Mouse (Mus musculus) brown adipose tissue, adult 24 weeks (tissue): ENCODE results near the gene Adipoq. TPM values are rescaled to one million over a fixed set of nuclear protein-coding genes. Genes with fewer than 3 reads are reported as not detected.

Source experiments
- H3K27ac ChIP-seq: fragments of 200-500 bp; replicated peaks from 2 replicates; pipeline ENCODE4 v1.5.1; 2012; ENCODE audit warnings: low read depth, mild to moderate bottlenecking, low read length
- H3K4me1 ChIP-seq: fragments of 200-500 bp; 2 replicates; pipeline ENCODE4 v1.6.1; 2012; ENCODE audit warnings: low read length, mixed read lengths; ENCODE audit not compliant: control insufficient read depth, insufficient read depth, insufficient read length
- H3K4me3 ChIP-seq: fragments of 200-500 bp; 2 replicates; pipeline ENCODE4 v1.5.1; 2012; ENCODE audit warnings: low read depth, mild to moderate bottlenecking, low read length, moderate library complexity; ENCODE audit not compliant: insufficient read depth
- polyA plus RNA-seq: library from polyadenylated mRNA; stranded (reverse); fragments of >200 nt; gene quantifications from 2 replicates; pipeline ENCODE4 v1.2.4, GENCODE M21; 2012; ENCODE audit not compliant: missing spikeins, insufficient read depth, insufficient read length

Adipoq gene
- polyA plus RNA-seq, 1 experiment, result 1,590 TPM

- Histone ChIP-seq H3K27ac (no peak overlapping the region), H3K4me3 (no peak overlapping the region), H3K4me1 (peaks cover 3% of the 10 kb centered on the region; the same call in 1 of the 2 replicates)
Observed at GRCm38 (mm10) chr16:23191560-23192242, 45.4 kb downstream of the Adipoq start.

DNA sequence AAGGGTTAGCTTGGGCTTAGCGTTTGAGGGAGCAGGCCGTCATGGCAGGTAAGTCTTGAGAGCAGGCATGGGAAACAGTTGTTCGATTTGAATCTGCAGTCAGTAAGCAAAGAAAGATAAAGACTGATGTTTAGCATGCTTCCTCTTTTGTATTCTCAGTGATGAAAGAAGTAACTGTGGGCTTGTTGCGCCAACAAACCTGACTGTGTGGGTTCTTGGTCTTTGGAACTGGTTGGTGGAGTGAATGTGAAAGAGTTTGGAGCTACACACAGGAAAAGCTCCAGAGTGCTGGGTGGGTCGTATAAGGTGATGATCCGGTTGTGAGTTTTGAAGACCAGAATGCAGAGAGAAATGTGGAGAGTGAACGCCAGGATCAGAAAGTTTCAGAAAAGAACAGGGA, 49.3 kb downstream of the Adipoq start:
- Histone ChIP-seq H3K27ac (no peak overlapping the region), H3K4me3 (no peak overlapping the region), H3K4me1 (no peaks in the 10 kb centered on the region)

GRCm38 (mm10) chr16:23196296-23196695, 50.0 kb downstream of the Adipoq start:
- Histone ChIP-seq H3K4me3 (no peak overlapping the region), H3K27ac (no peak overlapping the region), H3K4me1 (no peaks in the 10 kb centered on the region)

DNA sequence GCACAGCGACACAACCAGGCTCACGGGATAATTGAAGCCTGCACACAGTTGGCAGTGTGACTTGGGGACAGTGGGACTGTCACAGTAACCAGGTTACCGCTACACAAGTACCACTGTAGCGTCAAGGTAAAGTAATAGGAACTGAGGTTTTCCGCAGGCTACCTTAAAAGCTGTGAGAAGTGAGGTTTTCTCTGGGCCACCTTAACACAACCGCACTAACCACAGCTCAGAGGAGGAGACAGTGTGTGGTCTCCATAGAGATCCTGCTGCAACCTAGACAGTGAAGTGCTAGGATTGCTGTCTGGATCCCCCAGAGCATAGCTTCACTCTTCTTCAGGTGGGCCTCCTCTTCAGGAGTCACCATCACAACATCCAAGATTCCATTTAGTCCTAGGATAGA, 50.5 kb downstream of the Adipoq start:
- Histone ChIP-seq H3K4me3 (no peak overlapping the region), H3K4me1 (no peaks in the 10 kb centered on the region), H3K27ac (no peak overlapping the region)

DNA sequence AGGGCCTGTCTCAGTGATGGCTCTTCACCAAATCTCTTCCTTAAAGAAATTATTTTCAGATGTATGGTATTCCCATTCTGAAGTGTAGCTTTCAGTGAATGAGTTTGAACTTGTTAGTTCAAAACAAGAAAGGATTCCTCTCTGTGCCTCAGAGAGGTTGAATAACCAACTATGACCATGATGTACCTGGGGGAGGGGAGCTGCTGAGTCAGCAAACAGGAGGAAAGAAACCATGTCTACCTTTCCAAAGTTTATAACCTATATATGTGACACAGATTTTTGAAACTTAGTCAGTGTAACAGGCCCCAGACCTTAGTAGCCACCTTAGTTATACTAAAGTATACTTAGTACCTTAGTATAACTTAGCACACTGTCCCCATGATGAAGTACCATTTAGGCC, 55.2 kb downstream of the Adipoq start:
- Histone ChIP-seq H3K4me3 (no peak overlapping the region), H3K4me1 (peaks cover 3% of the 10 kb centered on the region; the same call in 1 of the 2 replicates), H3K27ac (no peak overlapping the region)

Other genes starting within 250 kb of the Adipoq start
- gene Fetub, start 228.2 kb upstream of the Adipoq start, polyA plus RNA-seq, result 1.4 and 2.8 TPM in 2 replicates
- not detected in 2 replicates for gene Hrg, start 195.5 kb upstream of the Adipoq start, polyA plus RNA-seq
- 169 and 284 TPM in 2 replicates for gene Kng2, start 117.1 kb upstream of the Adipoq start, polyA plus RNA-seq
- 0.88 and 1.6 TPM in 2 replicates for gene Kng1, start 88.7 kb upstream of the Adipoq start, polyA plus RNA-seq
- gene Eif4a2, start 39.1 kb upstream of the Adipoq start, polyA plus RNA-seq, result 287 and 288 TPM in 2 replicates
- 13.8 and 15.6 TPM in 2 replicates for gene Rfc4, start 18.8 kb upstream of the Adipoq start, polyA plus RNA-seq
- gene St6gal1, start 78.2 kb downstream of the Adipoq start, polyA plus RNA-seq, result 7.3 and 8.6 TPM in 2 replicates